Mouse (Mus musculus) stomach, embryonic 14.5 days (tissue): ENCODE results near the gene Cpt1c. TPM values are rescaled to one million over a fixed set of nuclear protein-coding genes. Genes with fewer than 3 reads are reported as not detected.

ENCODE experiments used
- ATAC-seq: fragments of 200-750 bp; cut with Nextera tagmentation; 2 replicates; pipeline ENCODE4 v1.8.0; 2017; ENCODE audit warnings: low read depth, moderate TSS enrichment; ENCODE audit not compliant: insufficient number of reproducible peaks, insufficient read depth, low FRiP score
- H3K27ac ChIP-seq: fragments of 300-500 bp; sonication (generic); 2 replicates; pipeline ENCODE4 v1.5.1; 2014; ENCODE audit warnings: mild to moderate bottlenecking, low read length, moderate library complexity, mixed read lengths
- H3K27me3 ChIP-seq: fragments of 300-500 bp; sonication (generic); 2 replicates; pipeline ENCODE4 v1.6.1; 2014; ENCODE audit warnings: low read length, control low read depth, mixed read lengths; ENCODE audit not compliant: control insufficient read depth, insufficient read depth
- H3K36me3 ChIP-seq: fragments of 300-500 bp; sonication (generic); 2 replicates; pipeline ENCODE4 v1.6.1; 2014; ENCODE audit warnings: mild to moderate bottlenecking, control low read depth, low read length, moderate library complexity, mixed read lengths; ENCODE audit not compliant: control insufficient read depth, insufficient read depth
- H3K4me1 ChIP-seq: fragments of 300-500 bp; sonication (generic); 2 replicates; pipeline ENCODE4 v1.6.1; 2014; ENCODE audit warnings: low read length, control low read depth, mixed read lengths; ENCODE audit not compliant: control insufficient read depth, insufficient read depth
- H3K4me2 ChIP-seq: fragments of 300-500 bp; sonication (generic); replicated peaks from 2 replicates; pipeline ENCODE4 v1.6.1; 2014; ENCODE audit warnings: low read depth, low read length, control low read depth
- H3K4me3 ChIP-seq: fragments of 300-500 bp; sonication (generic); 2 replicates; pipeline ENCODE4 v1.5.1; 2014; ENCODE audit warnings: low read depth, low read length, control low read depth
- H3K9ac ChIP-seq: fragments of 300-500 bp; sonication (generic); replicated peaks from 2 replicates; pipeline ENCODE4 v1.6.1; 2014; ENCODE audit warnings: low read depth, mild to moderate bottlenecking, control low read depth, low read length, moderate library complexity, mixed read lengths
- H3K9me3 ChIP-seq: fragments of 300-500 bp; sonication (generic); 2 replicates; pipeline ENCODE4 v1.6.1; 2016; ENCODE audit warnings: low read depth, low read length, control low read depth; ENCODE audit not compliant: control insufficient read depth
- WGBS: fragments of 180-500 bp; shearing (Covaris S2); extraction: QIAGEN DNeasy Blood & Tissue Kit; methylation state at CpG from one replicate; pipeline ENCODE4 v1.1.7; 2014; 5-methylcytosine and 5-hydroxymethylcytosine counted together
- polyA plus RNA-seq: library from polyadenylated mRNA; unstranded; fragments of >200 nt; fragmentation: Nextera tagmentation; extraction: Ambion mirVana; gene quantifications from 2 replicates; pipeline ENCODE4 v1.2.1, GENCODE M21; 2014

Gene Cpt1c
- polyA plus RNA-seq, 1 experiment from 2014 or later: 25.0 TPM

DNA sequence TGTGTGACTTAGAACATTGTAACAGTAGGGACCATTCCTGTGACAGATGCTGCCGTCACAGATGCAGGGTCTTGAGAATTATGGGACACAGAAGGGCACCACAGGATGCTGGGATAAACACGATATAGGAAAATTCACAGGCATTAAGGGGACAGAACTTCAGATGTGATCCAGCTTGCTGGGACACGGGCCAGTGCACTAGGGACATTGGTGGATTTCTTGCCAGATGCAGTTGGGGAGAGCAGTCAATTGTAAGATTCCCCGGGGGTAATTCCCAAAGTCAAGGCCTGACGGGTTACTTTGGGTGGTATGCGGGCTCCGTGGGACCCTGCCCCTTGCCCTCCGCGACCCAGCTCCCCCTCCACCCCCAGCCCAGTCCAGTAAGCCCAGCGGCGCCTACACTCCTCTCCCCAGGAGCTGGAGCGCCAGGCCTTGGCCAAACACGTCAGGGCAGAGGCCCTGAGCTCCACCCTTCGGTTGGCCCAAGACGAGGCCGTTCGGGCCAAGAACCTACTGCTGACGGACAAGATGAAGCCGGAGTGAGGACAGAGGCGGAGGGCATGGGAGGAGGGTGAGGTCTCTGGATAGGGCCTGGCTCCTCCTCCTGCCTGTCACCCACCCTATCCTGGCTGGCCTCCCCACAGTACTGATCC lies 17.3 kb downstream of the Cpt1c start:
- H3K27ac ChIP-seq: no peak overlapping the region
- WGBS: 67% methylated on average over 20 of the region's 20 CpGs

DNA sequence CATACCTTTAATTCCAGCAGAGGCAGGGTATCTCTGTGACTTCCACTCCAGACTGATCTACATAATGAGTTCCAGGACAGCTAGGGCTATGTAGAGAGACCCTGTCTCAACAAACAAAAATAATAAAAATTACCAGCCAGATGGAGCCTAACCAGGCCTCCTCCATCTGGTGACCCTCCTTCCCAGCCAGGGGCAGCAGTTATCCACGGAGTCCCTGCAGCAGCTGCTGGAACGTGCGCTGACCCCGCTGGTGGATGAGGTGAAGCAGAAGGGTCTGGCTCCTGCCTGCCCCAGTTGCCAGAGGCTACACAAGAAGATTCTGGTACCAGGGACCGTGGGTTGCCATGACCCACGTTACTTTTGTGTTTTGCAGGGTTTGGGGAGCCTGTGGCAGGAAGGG lies 18.4 kb downstream of the Cpt1c start:
- no peaks in the 10 kb centered on the region for H3K9me3 ChIP-seq
- H3K4me1 ChIP-seq: no peaks in the 10 kb centered on the region; the same call in none of the 2 replicates
- H3K36me3 ChIP-seq: peaks cover 6% of the 10 kb centered on the region; the same call in 1 of the 2 replicates
- no peaks in the 10 kb centered on the region; the same call in 1 of the 2 replicates for H3K27me3 ChIP-seq
- no peak overlapping the region for H3K27ac ChIP-seq
- ATAC-seq: no peak
- no peak overlapping the region for H3K9ac ChIP-seq
- 52% methylated on average over 6 of the region's 6 CpGs for WGBS
- H3K4me3 ChIP-seq: no peak overlapping the region
- H3K4me2 ChIP-seq: no peak overlapping the region

More for the DNA sequence above, 17.3 kb downstream of the Cpt1c start:
- no peaks in the 10 kb centered on the region for H3K9me3 ChIP-seq
- no peak overlapping the region for H3K4me2 ChIP-seq
- H3K4me3 ChIP-seq: no peak overlapping the region
- H3K27me3 ChIP-seq: no peaks in the 10 kb centered on the region
- no peak for ATAC-seq
- no peaks in the 10 kb centered on the region for H3K4me1 ChIP-seq
- H3K9ac ChIP-seq: no peak overlapping the region
- peaks cover 8% of the 10 kb centered on the region; the same call in 1 of the 2 replicates for H3K36me3 ChIP-seq

DNA sequence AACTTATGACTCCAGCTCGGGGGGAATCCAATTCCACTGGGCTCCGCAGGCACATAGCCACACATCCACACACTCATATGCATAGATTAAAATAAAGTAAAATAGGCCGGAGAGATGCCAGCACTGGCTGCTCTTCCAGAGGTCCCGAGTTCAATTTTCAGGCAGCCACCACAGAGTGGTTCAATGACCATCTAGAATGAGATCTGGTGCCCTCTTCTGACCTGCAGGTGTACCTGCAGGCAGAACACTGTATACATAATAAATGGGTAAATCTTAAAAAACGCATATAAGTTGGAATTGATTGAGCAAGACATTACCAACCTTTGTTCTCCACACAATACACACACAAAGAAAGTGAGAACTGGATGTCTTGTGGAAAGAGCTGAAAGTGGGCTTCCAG lies 19.0 kb downstream of the Cpt1c start:
- Histone ChIP-seq H3K9me3 (no peaks in the 10 kb centered on the region), H3K9ac (no peak overlapping the region), H3K4me3 (no peak overlapping the region), H3K36me3 (no peaks in the 10 kb centered on the region; the same call in 1 of the 2 replicates), H3K4me1 (no peaks in the 10 kb centered on the region; the same call in none of the 2 replicates), H3K27ac (no peak overlapping the region), H3K27me3 (peaks cover 5% of the 10 kb centered on the region; the same call in 1 of the 2 replicates), H3K4me2 (no peak overlapping the region)
- WGBS: 54% methylated on average over 5 of the region's 5 CpGs
- no peak for ATAC-seq

DNA sequence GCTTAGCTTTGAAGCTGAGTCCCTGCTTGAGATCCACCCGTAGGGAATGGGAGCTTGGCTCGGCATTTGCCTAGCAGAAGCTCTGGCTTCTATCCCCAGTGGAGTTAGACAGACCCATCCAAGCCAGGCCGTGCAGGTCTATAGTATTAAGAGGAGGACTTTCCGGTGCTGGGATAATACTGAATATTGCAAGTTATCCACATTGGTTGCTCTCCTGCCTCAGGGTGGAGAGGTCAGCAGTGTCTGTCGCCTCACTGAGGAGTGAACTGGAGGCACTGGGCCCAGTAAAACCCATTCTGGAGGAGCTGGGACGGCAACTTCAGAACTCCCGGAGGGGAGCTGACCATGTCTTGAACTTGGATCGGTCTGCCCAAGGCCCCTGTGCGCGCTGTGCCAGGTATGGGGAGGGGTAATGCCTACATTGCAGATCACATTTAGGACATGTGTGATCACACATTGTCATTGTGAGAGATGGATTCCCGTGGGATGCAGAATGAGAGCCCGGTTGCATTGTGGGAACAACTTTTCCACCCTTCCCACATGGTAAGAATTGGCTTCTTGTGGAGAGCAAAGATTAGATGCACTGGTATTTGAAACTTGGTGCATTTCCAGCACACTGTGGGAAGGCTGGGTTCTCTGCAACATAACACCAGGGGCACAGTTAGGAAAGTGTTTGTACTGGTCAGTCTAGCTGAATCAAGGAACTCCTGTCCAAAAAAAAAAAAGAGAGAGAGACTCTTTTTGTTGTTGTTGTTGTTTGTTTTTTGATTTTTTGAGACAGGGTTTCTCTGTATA lies 20.4 kb downstream of the Cpt1c start:
- Histone ChIP-seq H3K36me3 (no peaks in the 10 kb centered on the region; the same call in 1 of the 2 replicates), H3K4me2 (no peak overlapping the region), H3K9me3 (no peaks in the 10 kb centered on the region), H3K4me3 (no peak overlapping the region), H3K4me1 (no peaks in the 10 kb centered on the region; the same call in none of the 2 replicates), H3K27ac (no peak overlapping the region), H3K9ac (no peak overlapping the region), H3K27me3 (peaks cover 7% of the 10 kb centered on the region; the same call in 1 of the 2 replicates)
- WGBS: 82% methylated on average over 12 of the region's 12 CpGs
- no peak for ATAC-seq

DNA sequence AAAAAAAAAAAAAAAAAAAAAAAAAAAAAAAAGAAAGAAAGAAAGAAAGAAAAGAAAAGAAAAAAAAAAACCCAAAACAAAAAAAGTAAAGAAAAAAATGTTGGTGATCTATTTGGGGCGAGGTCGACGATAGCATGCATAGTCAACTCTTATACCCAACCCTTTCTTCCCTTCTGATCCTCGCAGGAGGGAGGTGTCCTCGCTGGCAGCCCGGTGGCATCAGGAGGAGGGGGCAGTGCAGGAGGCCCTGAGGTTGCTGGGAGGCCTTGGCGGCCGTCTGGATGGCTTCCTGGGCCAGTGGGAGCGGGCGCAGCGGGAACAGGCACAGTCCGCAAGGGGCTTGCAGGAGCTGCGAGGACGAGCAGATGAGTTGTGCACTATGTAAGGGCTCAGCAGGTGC lies 21.1 kb downstream of the Cpt1c start:
- Histone ChIP-seq H3K4me1 (no peaks in the 10 kb centered on the region; the same call in none of the 2 replicates), H3K9ac (no peak overlapping the region), H3K4me3 (no peak overlapping the region), H3K4me2 (no peak overlapping the region), H3K27me3 (peaks cover 7% of the 10 kb centered on the region; the same call in 1 of the 2 replicates), H3K27ac (no peak overlapping the region), H3K36me3 (no peaks in the 10 kb centered on the region; the same call in 1 of the 2 replicates), H3K9me3 (no peaks in the 10 kb centered on the region)
- ATAC-seq: no peak
- WGBS: 63% methylated on average over 14 of the region's 14 CpGs

DNA sequence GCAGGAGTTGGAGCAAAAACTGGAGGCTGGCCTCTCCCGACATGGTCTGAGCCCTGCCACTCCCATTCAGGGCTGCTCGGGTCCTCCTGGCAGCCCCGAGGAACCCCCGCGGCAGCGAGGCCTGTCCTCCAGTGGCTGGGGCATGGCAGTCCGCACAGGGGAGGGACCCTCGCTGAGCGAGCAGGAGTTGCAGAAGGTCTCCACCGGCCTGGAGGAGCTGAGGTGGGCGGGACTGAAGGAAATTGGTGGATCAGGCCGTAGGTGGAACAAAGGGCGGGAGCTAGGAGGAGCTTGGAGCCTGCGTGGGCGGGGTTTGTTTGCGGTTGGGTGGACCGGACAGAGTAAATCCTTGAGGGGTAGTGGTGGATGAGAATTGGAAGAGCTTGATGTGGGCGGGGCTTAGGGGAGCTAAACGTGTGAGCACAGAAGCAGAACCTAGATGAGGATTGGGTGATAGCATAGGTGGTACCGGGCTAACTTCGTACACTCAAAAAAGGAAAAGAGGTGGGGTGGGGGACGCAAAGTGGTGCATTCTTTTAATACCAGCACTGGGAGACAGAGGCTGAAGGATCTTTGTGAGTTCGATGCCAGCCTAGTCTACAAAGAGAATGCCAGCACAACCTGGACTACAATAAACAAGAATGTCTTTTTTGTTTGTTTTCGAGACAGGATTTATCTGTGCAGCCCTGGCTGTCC lies 21.9 kb downstream of the Cpt1c start:
- H3K27me3 ChIP-seq: peaks cover 7% of the 10 kb centered on the region; the same call in 1 of the 2 replicates
- H3K4me3 ChIP-seq: peak overlapping the region; percentile 48
- H3K4me2 ChIP-seq: peak overlapping the region; percentile 91
- WGBS: 6% methylated on average over 24 of the region's 24 CpGs
- no peaks in the 10 kb centered on the region; the same call in none of the 2 replicates for H3K4me1 ChIP-seq
- peak overlapping the region; percentile 40 for H3K9ac ChIP-seq
- H3K27ac ChIP-seq: peak overlapping the region; percentile 76
- no peaks in the 10 kb centered on the region for H3K9me3 ChIP-seq
- ATAC-seq: peak; percentile 93
- H3K36me3 ChIP-seq: no peaks in the 10 kb centered on the region

DNA sequence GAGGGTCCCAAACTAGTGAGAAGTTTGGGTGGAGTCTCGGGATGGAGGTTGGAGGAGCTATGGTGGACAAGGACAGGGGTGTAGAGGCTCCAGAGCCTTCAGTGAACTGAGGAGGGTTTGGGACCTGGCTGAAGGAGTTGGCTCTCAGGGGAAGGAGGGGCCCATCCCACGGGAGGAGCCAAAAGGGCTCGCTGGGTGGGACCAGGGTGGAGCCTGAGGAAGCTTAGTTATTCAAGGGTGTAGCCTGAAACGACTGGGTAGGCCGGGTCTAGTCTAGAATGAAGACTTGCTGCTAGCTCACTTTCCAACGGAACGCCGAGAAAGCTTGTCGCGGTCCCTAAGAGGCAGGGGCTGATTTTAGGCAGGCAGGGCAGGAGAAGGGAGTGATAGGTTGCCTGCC lies 22.7 kb downstream of the Cpt1c start:
- under 1% methylated on average over 10 of the region's 10 CpGs for WGBS

DNA sequence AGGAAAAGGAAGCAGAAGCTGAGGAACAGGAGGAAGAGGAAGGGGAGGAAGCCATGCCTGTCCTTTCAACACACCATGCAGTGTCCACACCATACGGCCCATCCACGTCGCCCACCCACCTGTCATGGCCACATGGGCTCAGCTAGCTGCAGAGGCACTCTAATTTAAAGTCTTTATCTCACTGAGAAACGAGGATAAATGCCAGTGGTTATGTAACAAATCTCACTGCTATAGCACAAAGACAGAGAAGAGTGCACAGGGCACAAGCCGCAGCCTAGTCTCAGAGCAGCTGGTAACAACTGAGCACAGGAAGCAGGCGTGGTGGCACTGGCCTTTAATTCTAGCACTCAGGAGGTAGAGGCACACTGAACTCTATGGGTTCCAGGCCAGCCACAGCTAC lies 24.7 kb downstream of the Cpt1c start:
- Histone ChIP-seq H3K4me1 (no peaks in the 10 kb centered on the region; the same call in none of the 2 replicates), H3K9ac (no peak overlapping the region), H3K9me3 (no peaks in the 10 kb centered on the region), H3K36me3 (no peaks in the 10 kb centered on the region), H3K4me3 (no peak overlapping the region), H3K27ac (no peak overlapping the region), H3K27me3 (peaks cover 7% of the 10 kb centered on the region; the same call in 1 of the 2 replicates), H3K4me2 (no peak overlapping the region)
- WGBS: 71% methylated on average over 6 of the region's 6 CpGs
- no peak for ATAC-seq

More for the DNA sequence above, 22.7 kb downstream of the Cpt1c start:
- H3K4me3 ChIP-seq: peak overlapping the region; percentile 48
- H3K36me3 ChIP-seq: no peaks in the 10 kb centered on the region
- H3K9ac ChIP-seq: peak overlapping the region; percentile 40; the same call in 1 of the 2 replicates
- peak overlapping the region; percentile 91 for H3K4me2 ChIP-seq
- no peaks in the 10 kb centered on the region; the same call in none of the 2 replicates for H3K4me1 ChIP-seq
- H3K9me3 ChIP-seq: no peaks in the 10 kb centered on the region
- peak; percentile 86 for ATAC-seq
- H3K27ac ChIP-seq: peak overlapping the region; percentile 76
- peaks cover 7% of the 10 kb centered on the region; the same call in 1 of the 2 replicates for H3K27me3 ChIP-seq
